Comparison of ENCODE assay signal across 27 mouse cellular contexts in the genomic region with DNA sequence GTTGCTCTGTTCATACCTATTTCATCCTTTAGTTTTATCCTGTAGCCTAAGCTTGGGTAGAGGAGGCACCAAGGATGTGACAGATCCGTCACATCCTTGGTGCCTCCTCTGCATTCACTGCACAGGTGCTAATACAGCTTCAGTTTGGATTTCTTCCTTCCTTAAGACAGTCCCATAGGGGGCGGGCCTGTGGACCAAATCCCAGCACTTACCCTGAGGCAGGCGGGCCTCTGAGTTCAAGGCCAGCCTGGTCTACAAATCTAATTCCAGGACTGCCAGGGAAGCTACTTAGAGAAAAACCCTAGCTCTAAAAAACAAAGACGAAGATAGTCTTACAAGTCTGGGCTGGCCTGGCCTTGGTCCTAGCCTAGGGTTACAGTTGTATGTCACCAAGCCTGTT. TPM values are rescaled to one million over a fixed set of nuclear protein-coding genes. Genes with fewer than 3 reads are reported as not detected.
"Had no signal": no experiment of that assay in that cellular context is flagged by ENCODE, and none has a peak within 500 bp of the region (broad histone marks: within the 10 kb centered on the region; RNA-seq: fewer than 3 reads in every experiment).

No protein-coding gene starts in this region.

- H3K4me3 ChIP-seq: midbrain, embryonic 10.5 days; midbrain, embryonic 12.5 days; myocyte; neural tube, embryonic 13.5 days; neural tube, embryonic 15.5 days had no signal

- H3K27me3 ChIP-seq: midbrain, embryonic 12.5 days; neural tube, embryonic 13.5 days; neural tube, embryonic 15.5 days had no signal

- H3K27ac ChIP-seq: midbrain, embryonic 10.5 days; midbrain, embryonic 12.5 days; neural tube, embryonic 13.5 days; neural tube, embryonic 15.5 days had no signal

- H3K9ac ChIP-seq: lung, embryonic 14.5 days; midbrain, embryonic 12.5 days; neural tube, embryonic 13.5 days; neural tube, embryonic 15.5 days had no signal

- ATAC-seq: midbrain, embryonic 16.5 days had no signal

- H3K36me3 ChIP-seq: midbrain, embryonic 10.5 days; midbrain, embryonic 12.5 days; neural tube, embryonic 13.5 days; neural tube, embryonic 15.5 days had no signal

- H3K9me3 ChIP-seq: midbrain, embryonic 10.5 days; midbrain, embryonic 12.5 days; neural tube, embryonic 13.5 days; neural tube, embryonic 15.5 days had no signal

- DNase-seq: lung, adult 18-20 months; lung, embryonic 14.5 days; lung, postnatal 10 days; lung, postnatal 4 days; midbrain, embryonic 14.5 days; retina, postnatal 1 day; right cerebral cortex, adult 18-20 months; right cerebral cortex, postnatal 25 days; right cerebral cortex, postnatal 4 days; spleen, adult 18-20 months; thymus, adult 2 months; thymus, postnatal 25 days; thymus, postnatal 4 days had no signal

- H3K4me2 ChIP-seq: lung, embryonic 14.5 days; midbrain, embryonic 12.5 days; neural tube, embryonic 13.5 days; neural tube, embryonic 15.5 days had no signal

- H3K4me1 ChIP-seq: midbrain, embryonic 10.5 days; midbrain, embryonic 12.5 days; neural tube, embryonic 13.5 days; neural tube, embryonic 15.5 days had no signal

RNA-seq across cellular contexts. Expression of a gene that starts 2.0 kb away (rescaled TPM):
- total RNA-seq: megakaryocyte, adult 5-6 weeks; megakaryocyte-erythroid progenitor cell, adult 5-6 weeks had no signal
- polyA plus RNA-seq: lung, embryonic 14.5 days; lung, embryonic 16.5 days; midbrain, embryonic 10.5 days; midbrain, embryonic 12.5 days; midbrain, embryonic 14.5 days; midbrain, embryonic 16.5 days; neural tube, embryonic 11.5 days; neural tube, embryonic 13.5 days; neural tube, embryonic 15.5 days; small intestine, adult 2 months; stomach, embryonic 14.5 days; stomach, embryonic 16.5 days; thymus, adult 2 months; urinary bladder, adult 2 months had no signal

RNA-seq across cellular contexts. Expression of a gene that starts 18.2 kb away (rescaled TPM):
- total RNA-seq: megakaryocyte, adult 5-6 weeks; megakaryocyte-erythroid progenitor cell, adult 5-6 weeks had no signal
- polyA plus RNA-seq: midbrain, embryonic 10.5 days; midbrain, embryonic 12.5 days; midbrain, embryonic 14.5 days; midbrain, embryonic 16.5 days; neural tube, embryonic 11.5 days; neural tube, embryonic 13.5 days; neural tube, embryonic 15.5 days; small intestine, adult 2 months; stomach, embryonic 14.5 days; stomach, embryonic 16.5 days; thymus, adult 2 months; urinary bladder, adult 2 months had no signal
